8 mouse cellular contexts compared by ENCODE assay signal in genomic region chr9:65826588-65827343, GRCm38 (mm10). TPM values are rescaled to one million over a fixed set of nuclear protein-coding genes. Genes with fewer than 3 reads are reported as not detected.
A peak's percentile ranks its signal among the peaks of the same experiment; 100 is the strongest.
DNase-seq lines count a peak whose midpoint lies in the region; ATAC-seq and TF ChIP-seq lines count a peak whose summit lies in the region.

No protein-coding gene starts in this region.

- no peaks in the 10 kb centered on the region for H3K9me3 ChIP-seq in G1E (replicated peaks)
- H3K9me3 ChIP-seq in erythroblast, embryonic 14.5 days (ENCODE audit: control insufficient read depth, low read length) = no peaks in the 10 kb centered on the region
- H3K9me3 ChIP-seq in heart, embryonic 16.5 days (replicated peaks; ENCODE audit: control insufficient read depth, low read length) = no peaks in the 10 kb centered on the region
- H3K9me3 ChIP-seq in neural tube, embryonic 15.5 days (replicated peaks) = no peaks in the 10 kb centered on the region

- TF ChIP-seq POLR2A in lung, adult 2 months (IDR thresholded peaks at IDR 0.05; ENCODE audit: borderline replicate concordance, extremely low read depth, low read depth, low read length) = 0 out of 2 replicates have a peak, but pooled peaks have one; percentile 7

- under 1% methylated on average over 31 of the region's 31 CpGs for WGBS in heart, embryonic 16.5 days
- WGBS in lung, adult 2 months = under 1% methylated on average over 29 of the region's 31 CpGs
- 2% methylated on average over 31 of the region's 31 CpGs for WGBS in neural tube, embryonic 15.5 days

- H3K9ac ChIP-seq in heart, embryonic 16.5 days (ENCODE audit: low read length) = peak overlapping the region; percentile 98
- H3K9ac ChIP-seq in neural tube, embryonic 15.5 days (replicated peaks) = peak overlapping the region; percentile 93

- H3K4me2 ChIP-seq in heart, embryonic 16.5 days (ENCODE audit: low read depth, low read length) = peak overlapping the region; percentile 81
- H3K4me2 ChIP-seq in neural tube, embryonic 15.5 days = peak overlapping the region; percentile 71

- TF ChIP-seq CTCF in G1E (IDR thresholded peaks at IDR 0.05; ENCODE audit: low read depth, low read length) = no peak
- TF ChIP-seq CTCF in lung, adult 2 months (IDR thresholded peaks at IDR 0.05; ENCODE audit: insufficient read depth, low read length) = no peak

- H3K4me3 ChIP-seq in G1E (ENCODE audit: low read depth, low read length) = peak overlapping the region; percentile 87
- peak overlapping the region; percentile 80 for H3K4me3 ChIP-seq in brown adipose tissue, adult 24 weeks (ENCODE audit: insufficient read depth, low read depth, low read length)
- peak overlapping the region; percentile 85 for H3K4me3 ChIP-seq in erythroblast, embryonic 14.5 days (replicated peaks)
- peak overlapping the region; percentile 93 for H3K4me3 ChIP-seq in heart, embryonic 16.5 days (ENCODE audit: low read length)
- peak overlapping the region; percentile 89 for H3K4me3 ChIP-seq in lung, adult 2 months (replicated peaks; ENCODE audit: extremely low read depth, low read depth, low read length)
- H3K4me3 ChIP-seq in neural tube, embryonic 15.5 days (replicated peaks) = peak overlapping the region; percentile 91

- H3K27ac ChIP-seq in brown adipose tissue, adult 24 weeks (replicated peaks; ENCODE audit: low read depth, low read length) = 0 out of 2 replicates have a peak overlapping the region, but pooled peaks have one; percentile 45
- peak overlapping the region; percentile 99 for H3K27ac ChIP-seq in heart, embryonic 16.5 days (ENCODE audit: low read length)
- H3K27ac ChIP-seq in neural tube, embryonic 15.5 days (replicated peaks) = peak overlapping the region; percentile 99

- H3K27me3 ChIP-seq in G1E (ENCODE audit: insufficient read depth, low read length) = no peaks in the 10 kb centered on the region
- no peaks in the 10 kb centered on the region for H3K27me3 ChIP-seq in erythroblast, embryonic 14.5 days (ENCODE audit: control insufficient read depth)
- no peaks in the 10 kb centered on the region for H3K27me3 ChIP-seq in heart, embryonic 16.5 days (ENCODE audit: control insufficient read depth, insufficient read depth, low read length)
- no peaks in the 10 kb centered on the region for H3K27me3 ChIP-seq in neural tube, embryonic 15.5 days (replicated peaks)

- H3K4me1 ChIP-seq in G1E (ENCODE audit: insufficient read depth, low read depth, low read length) = peaks cover 60% of the 10 kb centered on the region
- H3K4me1 ChIP-seq in brown adipose tissue, adult 24 weeks (ENCODE audit: control insufficient read depth, insufficient read depth, insufficient read length, low read length) = peaks cover 15% of the 10 kb centered on the region
- peaks cover 63% of the 10 kb centered on the region for H3K4me1 ChIP-seq in erythroblast, embryonic 14.5 days (ENCODE audit: control insufficient read depth)
- peaks cover 50% of the 10 kb centered on the region for H3K4me1 ChIP-seq in heart, embryonic 16.5 days (ENCODE audit: control insufficient read depth, insufficient read depth, low read length)
- peaks cover 34% of the 10 kb centered on the region for H3K4me1 ChIP-seq in lung, adult 2 months (ENCODE audit: control insufficient read depth, insufficient read depth, low read length)
- peaks cover 46% of the 10 kb centered on the region for H3K4me1 ChIP-seq in neural tube, embryonic 15.5 days

- peaks cover 25% of the 10 kb centered on the region for H3K36me3 ChIP-seq in G1E (replicated peaks)
- no peaks in the 10 kb centered on the region; the same call in 1 of the 2 replicates for H3K36me3 ChIP-seq in erythroblast, embryonic 14.5 days (ENCODE audit: control insufficient read depth)
- no peaks in the 10 kb centered on the region for H3K36me3 ChIP-seq in heart, embryonic 16.5 days (ENCODE audit: control insufficient read depth, insufficient read depth)
- H3K36me3 ChIP-seq in neural tube, embryonic 15.5 days = no peaks in the 10 kb centered on the region

- ATAC-seq in G1E (ENCODE audit: extremely low read depth, insufficient number of reproducible peaks, low FRiP score, poor library complexity, severe bottlenecking) = peak; percentile 43; the same call in 1 of the 2 replicates
- peak; percentile 41 for ATAC-seq in heart, embryonic 16.5 days (replicated peaks; ENCODE audit: extremely low read depth, insufficient read depth, low FRiP score)
- peak; percentile 69 for ATAC-seq in neural tube, embryonic 15.5 days (ENCODE audit: low FRiP score)

- peak; percentile 52 for DNase-seq in G1E (ENCODE audit: low spot score)
- peak; percentile 62 for DNase-seq in kidney, postnatal 14 days
- peak; percentile 46 for DNase-seq in lung, adult 2 months
- DNase-seq in thymus, postnatal 10 days (ENCODE audit: low spot score in 2 of 2) = peak; percentile 5 to 27

RNA-seq across cellular contexts. Expression of gene Zfp609, which starts 0.6 kb away (rescaled TPM):
- total RNA-seq in G1E (2014; fragmentation: Nextera tagmentation) (60.3 and 69.2 TPM in 2 replicates), G1E (2017) (2.6 and 4.0 TPM in 2 replicates)
- polyA plus RNA-seq in G1E (2012) = 62.3 and 83.9 TPM in 2 replicates
- 8.8 and 12.2 TPM in 2 replicates for polyA plus RNA-seq in brown adipose tissue, adult 24 weeks (2012; ENCODE audit: insufficient read depth, insufficient read length, missing spikeins)
- polyA plus RNA-seq in erythroblast, embryonic 14.5 days (2012) = 0.53 and 1.2 TPM in 2 replicates
- polyA plus RNA-seq in heart, embryonic 16.5 days (2015; fragmentation: Nextera tagmentation; extraction: Ambion mirVana) = 4.2 and 5.1 TPM in 2 replicates
- polyA plus RNA-seq in lung, adult 2 months (2012; rRNA removed) = 8.3 and 11.7 TPM in 2 replicates
- polyA plus RNA-seq in neural tube, embryonic 15.5 days (2015; fragmentation: Nextera tagmentation; extraction: Ambion mirVana) = 6.8 and 7.1 TPM in 2 replicates

Comparison
In these comparisons a context has a peak if more than half of its experiments do, and no peak if none do; other contexts are left out.
1. Peak in every context shown above with its lines: DNase-seq, ATAC-seq, H3K4me3 ChIP-seq and H3K27ac ChIP-seq.
2. H3K27ac ChIP-seq: peak in every context shown above with its lines; median percentile 99 in heart, embryonic 16.5 days; 99 in neural tube, embryonic 15.5 days; 45 in brown adipose tissue, adult 24 weeks.